Mouse (Mus musculus) intestine, embryonic 15.5 days (tissue): ENCODE measurements at regions not wholly inside any gene's neighbourhood (a gene's known extent, or its start where the extent isn't known, plus 50 kb on each side); places are given as distances from the start of the nearest gene placed in this dataset.

Source experiments
- ATAC-seq: fragments of 200-750 bp; cut with Nextera tagmentation; 2 replicates; pipeline ENCODE4 v1.8.0; 2017; ENCODE audit warnings: moderate TSS enrichment, moderate library complexity
- H3K27ac ChIP-seq: fragments of 300-500 bp; sonication (generic); 2 replicates; pipeline ENCODE4 v1.5.1; 2015; ENCODE audit warnings: mild to moderate bottlenecking, inconsistent platforms
- H3K27me3 ChIP-seq: fragments of 300-500 bp; sonication (generic); replicated peaks from 2 replicates; pipeline ENCODE4 v1.6.1; 2015; ENCODE audit warnings: inconsistent platforms
- H3K36me3 ChIP-seq: fragments of 300-500 bp; sonication (generic); 2 replicates; pipeline ENCODE4 v1.6.1; 2015; ENCODE audit warnings: inconsistent platforms
- H3K4me1 ChIP-seq: fragments of 300-500 bp; sonication (generic); replicated peaks from 2 replicates; pipeline ENCODE4 v1.6.1; 2015; ENCODE audit warnings: inconsistent platforms
- H3K4me2 ChIP-seq: fragments of 300-500 bp; sonication (generic); replicated peaks from 2 replicates; pipeline ENCODE4 v1.6.1; 2015; ENCODE audit warnings: mild to moderate bottlenecking, inconsistent platforms
- H3K4me3 ChIP-seq: fragments of 300-500 bp; sonication (generic); replicated peaks from 2 replicates; pipeline ENCODE4 v1.5.1; 2015; ENCODE audit warnings: inconsistent platforms
- H3K9ac ChIP-seq: fragments of 300-500 bp; sonication (generic); 2 replicates; pipeline ENCODE4 v1.6.1; 2015; ENCODE audit warnings: inconsistent platforms
- H3K9me3 ChIP-seq: fragments of 300-500 bp; sonication (generic); 2 replicates; pipeline ENCODE4 v1.6.1; 2016; ENCODE audit warnings: inconsistent platforms
- WGBS: fragments of 180-500 bp; shearing (Covaris S2); methylation state at CpG from one replicate; pipeline ENCODE4 v1.1.7; 2015; 5-methylcytosine and 5-hydroxymethylcytosine counted together

DNA sequence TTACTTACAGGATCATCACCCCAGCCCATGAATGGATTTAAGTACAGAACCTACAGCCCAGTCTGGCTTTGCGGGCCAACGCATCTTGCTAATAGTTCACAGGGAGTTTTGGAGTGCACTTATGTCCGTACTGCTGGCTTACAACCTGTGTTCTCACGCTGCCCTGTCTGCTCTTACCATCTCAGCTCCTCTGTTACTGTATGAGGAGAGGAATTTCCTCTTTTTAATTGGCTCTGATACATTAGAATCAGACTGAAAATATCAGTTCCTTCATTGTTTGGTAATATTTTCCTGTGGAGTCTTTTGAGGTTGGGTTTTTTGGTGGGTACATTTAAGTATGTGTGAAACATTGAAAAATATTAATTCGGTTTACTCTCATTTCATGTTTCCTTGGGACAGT lies 221.3 kb upstream of the Cxcr4 start:
- Histone ChIP-seq H3K27me3 (no peaks in the 10 kb centered on the region), H3K4me3 (no peak overlapping the region), H3K27ac (no peak overlapping the region), H3K4me1 (no peaks in the 10 kb centered on the region), H3K9ac (no peak overlapping the region), H3K4me2 (no peak overlapping the region), H3K36me3 (no peaks in the 10 kb centered on the region), H3K9me3 (no peaks in the 10 kb centered on the region)
- ATAC-seq, result no peak
- 83% methylated on average over 5 of the region's 5 CpGs for whole genome bisulfite sequencing

DNA sequence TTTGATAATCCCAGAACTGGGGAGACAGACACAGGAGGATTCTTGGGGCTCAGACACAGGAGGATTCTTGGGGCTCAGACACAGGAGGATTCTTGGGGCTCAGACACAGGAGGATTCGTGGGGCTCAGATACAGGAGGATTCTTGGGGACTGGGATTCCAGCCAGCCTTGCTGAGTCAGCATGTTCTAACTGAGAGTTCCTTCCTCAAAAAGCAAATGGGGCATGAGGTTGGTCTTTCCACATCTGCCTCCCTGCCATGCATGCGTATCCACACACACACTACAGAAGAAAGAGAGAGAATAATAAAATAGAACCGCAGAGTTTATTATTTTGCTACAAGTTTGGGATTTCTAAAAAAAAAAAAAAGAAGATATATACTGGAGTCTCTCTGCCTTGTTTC lies 218.8 kb upstream of the Cxcr4 start:
- H3K27me3 ChIP-seq, result no peaks in the 10 kb centered on the region
- H3K9ac ChIP-seq, result no peak overlapping the region
- no peak overlapping the region for H3K27ac ChIP-seq
- H3K36me3 ChIP-seq, result no peaks in the 10 kb centered on the region
- H3K4me3 ChIP-seq, result no peak overlapping the region
- ATAC-seq, result no peak
- WGBS, result 76% methylated on average over 3 of the region's 3 CpGs
- H3K4me1 ChIP-seq, result no peaks in the 10 kb centered on the region
- no peaks in the 10 kb centered on the region for H3K9me3 ChIP-seq
- H3K4me2 ChIP-seq, result no peak overlapping the region

DNA sequence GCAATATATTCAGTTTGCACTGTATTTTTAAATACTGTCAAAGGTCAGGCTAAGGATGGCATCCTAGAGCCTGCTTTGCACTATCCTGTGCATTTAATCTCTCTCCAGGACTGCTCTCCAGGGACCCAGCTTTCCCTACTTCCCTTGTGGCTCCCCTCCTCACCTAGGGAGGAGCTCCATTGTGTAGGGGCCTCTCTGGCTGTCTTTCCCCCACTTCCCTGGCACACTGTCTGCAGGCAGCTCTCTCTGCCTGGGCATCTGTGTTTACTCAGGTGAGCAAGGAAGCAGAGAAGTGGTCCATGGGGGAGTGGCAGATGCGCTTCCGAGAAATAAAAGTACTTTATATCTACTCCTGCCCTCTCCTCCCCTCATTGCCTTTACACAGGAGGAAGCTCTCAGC lies 218.0 kb upstream of the Cxcr4 start:
- Histone ChIP-seq H3K9ac (no peak overlapping the region), H3K36me3 (no peaks in the 10 kb centered on the region), H3K4me1 (no peaks in the 10 kb centered on the region), H3K4me2 (no peak overlapping the region), H3K4me3 (no peak overlapping the region), H3K27me3 (no peaks in the 10 kb centered on the region), H3K27ac (no peak overlapping the region), H3K9me3 (no peaks in the 10 kb centered on the region)
- WGBS, result 76% methylated on average over 2 of the region's 2 CpGs
- no peak for ATAC-seq

DNA sequence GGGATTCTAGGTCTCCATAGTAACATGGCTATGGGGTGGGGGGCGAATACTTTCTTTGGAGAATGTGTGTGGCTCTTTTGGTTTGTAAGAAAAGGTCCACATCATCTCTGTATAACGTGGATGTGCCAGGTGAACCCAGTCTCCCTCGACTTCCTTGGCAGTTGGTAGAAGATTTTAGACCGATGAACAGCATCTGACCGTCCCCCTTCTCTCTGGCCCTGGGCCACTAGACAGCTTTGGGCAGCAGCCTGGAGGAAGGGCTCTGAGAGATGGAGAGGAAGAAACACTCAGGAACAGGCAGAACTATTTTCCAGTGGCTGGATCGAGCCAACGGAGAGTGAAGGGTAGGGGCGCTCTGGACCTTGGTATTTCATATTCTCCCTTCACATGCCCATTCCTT lies 217.5 kb upstream of the Cxcr4 start:
- Histone ChIP-seq H3K36me3 (no peaks in the 10 kb centered on the region), H3K9me3 (no peaks in the 10 kb centered on the region), H3K27me3 (no peaks in the 10 kb centered on the region), H3K4me3 (no peak overlapping the region), H3K27ac (no peak overlapping the region), H3K9ac (no peak overlapping the region), H3K4me1 (no peaks in the 10 kb centered on the region), H3K4me2 (no peak overlapping the region)
- 91% methylated on average over 8 of the region's 8 CpGs for WGBS
- ATAC-seq, result no peak

DNA sequence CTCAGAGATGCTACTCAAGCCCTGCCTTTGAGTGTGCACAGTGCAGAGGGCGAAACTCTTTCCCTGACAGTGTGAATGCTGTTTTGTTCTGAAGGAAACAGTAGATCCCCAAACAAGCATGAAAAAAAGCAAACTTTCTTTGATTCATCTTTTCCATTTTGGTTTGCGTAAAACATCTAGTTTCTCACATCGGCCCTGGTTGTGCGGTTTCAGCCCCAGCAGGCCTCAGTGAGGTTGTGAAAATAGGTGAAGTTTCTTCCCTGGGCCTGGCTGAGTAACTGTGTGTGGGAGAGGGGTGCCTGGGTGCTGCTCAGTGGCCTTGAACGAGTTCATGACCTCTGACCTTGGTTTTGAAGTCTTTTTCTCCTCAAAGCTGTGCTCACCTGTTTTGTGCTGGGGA lies 216.5 kb upstream of the Cxcr4 start:
- no peak overlapping the region for H3K9ac ChIP-seq
- ATAC-seq, result no peak
- H3K36me3 ChIP-seq, result no peaks in the 10 kb centered on the region
- 85% methylated on average over 5 of the region's 5 CpGs for WGBS
- H3K4me3 ChIP-seq, result no peak overlapping the region
- no peaks in the 10 kb centered on the region for H3K4me1 ChIP-seq
- no peak overlapping the region for H3K27ac ChIP-seq
- no peak overlapping the region for H3K4me2 ChIP-seq
- H3K27me3 ChIP-seq, result no peaks in the 10 kb centered on the region
- H3K9me3 ChIP-seq, result no peaks in the 10 kb centered on the region

DNA sequence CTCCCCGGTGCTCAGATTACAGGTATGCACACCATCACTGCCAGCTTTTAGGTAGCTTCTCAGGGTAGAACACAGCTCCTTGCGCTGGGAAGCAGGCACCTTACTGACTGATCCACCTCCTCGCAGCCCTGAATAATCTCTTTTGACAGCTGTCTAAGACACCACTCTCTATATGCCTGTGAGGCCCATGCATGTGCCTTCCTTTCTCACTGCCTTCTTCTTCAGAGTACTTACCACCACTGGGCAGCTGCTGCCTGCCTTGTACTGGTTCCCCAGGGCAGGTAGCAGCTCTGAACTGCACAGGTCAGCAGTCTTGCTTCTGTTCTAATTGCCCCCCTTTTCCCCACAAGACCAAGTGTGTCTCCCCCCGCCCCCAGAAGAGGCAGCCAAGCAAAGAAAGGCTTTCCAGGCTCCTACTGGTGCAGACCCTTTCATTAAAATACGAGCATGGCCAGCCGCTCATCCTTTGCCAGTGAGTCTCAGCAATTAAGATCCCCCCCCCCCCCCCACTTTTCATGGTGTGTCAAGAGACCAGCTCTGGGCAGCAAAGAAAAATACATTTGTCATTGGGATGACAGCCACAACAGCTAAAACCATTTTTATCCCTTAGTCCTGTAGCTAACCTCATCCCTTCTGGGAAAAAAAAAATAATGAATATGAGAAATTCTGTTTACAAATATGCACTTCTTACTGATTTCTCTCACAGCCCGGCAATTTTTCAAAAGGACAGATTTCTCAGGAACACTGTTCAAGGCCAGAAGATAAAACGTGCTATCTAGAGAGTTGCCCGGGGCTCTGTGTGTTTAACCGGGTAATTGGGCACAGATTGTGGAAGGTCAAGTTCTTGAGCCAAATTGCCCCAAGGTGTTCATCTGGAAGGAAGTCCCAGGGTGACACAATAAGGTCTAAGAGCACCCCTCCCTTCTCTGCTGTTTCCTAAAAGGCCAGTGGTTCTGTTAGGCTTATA lies 213.9 kb upstream of the Cxcr4 start:
- Histone ChIP-seq H3K27ac (no peak overlapping the region), H3K9ac (no peak overlapping the region), H3K9me3 (no peaks in the 10 kb centered on the region), H3K4me1 (no peaks in the 10 kb centered on the region), H3K27me3 (no peaks in the 10 kb centered on the region), H3K4me3 (no peak overlapping the region), H3K36me3 (no peaks in the 10 kb centered on the region), H3K4me2 (no peak overlapping the region)
- 0 out of 2 replicates have a peak, but pooled peaks have one; percentile 11 for ATAC-seq
- WGBS, result 48% methylated on average over 10 of the region's 10 CpGs

DNA sequence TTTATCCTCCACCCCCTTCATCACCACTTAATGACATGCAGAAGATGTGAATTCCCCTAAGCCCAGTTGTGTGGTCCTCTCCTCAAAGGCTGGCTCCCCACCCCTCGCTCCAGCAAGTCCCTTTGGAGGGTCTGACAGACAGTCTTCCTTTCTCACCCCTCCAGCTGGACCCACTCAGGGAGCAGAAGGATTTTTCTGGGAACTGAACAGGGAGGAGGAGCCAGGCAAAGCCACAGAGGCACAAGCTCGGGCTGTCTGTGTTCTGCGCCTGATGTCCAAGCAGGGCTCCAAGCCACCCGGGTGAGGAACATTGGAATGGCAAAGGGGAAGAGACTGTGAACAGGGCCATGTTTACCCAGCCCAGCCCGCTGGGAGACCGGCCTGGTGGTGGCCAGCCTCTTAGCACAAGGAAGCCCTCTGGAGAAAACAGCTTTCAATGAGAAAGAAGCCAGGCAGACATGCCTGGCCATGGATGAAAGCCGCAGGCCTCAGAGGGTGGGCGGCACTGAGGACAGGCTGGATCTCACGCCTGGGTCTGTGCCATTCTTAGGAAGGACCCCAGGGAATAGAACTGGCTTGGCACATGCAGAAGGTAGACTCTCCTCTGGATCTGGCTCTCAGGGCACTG lies 211.5 kb upstream of the Cxcr4 start:
- peak overlapping the region; percentile 69 for H3K27ac ChIP-seq
- no peak overlapping the region for H3K4me2 ChIP-seq
- WGBS, result 36% methylated on average over 9 of the region's 9 CpGs
- no peaks in the 10 kb centered on the region for H3K9me3 ChIP-seq
- no peak overlapping the region for H3K9ac ChIP-seq
- no peaks in the 10 kb centered on the region for H3K4me1 ChIP-seq
- H3K4me3 ChIP-seq, result no peak overlapping the region
- no peaks in the 10 kb centered on the region for H3K36me3 ChIP-seq
- peak; percentile 85 for ATAC-seq
- no peaks in the 10 kb centered on the region for H3K27me3 ChIP-seq

DNA sequence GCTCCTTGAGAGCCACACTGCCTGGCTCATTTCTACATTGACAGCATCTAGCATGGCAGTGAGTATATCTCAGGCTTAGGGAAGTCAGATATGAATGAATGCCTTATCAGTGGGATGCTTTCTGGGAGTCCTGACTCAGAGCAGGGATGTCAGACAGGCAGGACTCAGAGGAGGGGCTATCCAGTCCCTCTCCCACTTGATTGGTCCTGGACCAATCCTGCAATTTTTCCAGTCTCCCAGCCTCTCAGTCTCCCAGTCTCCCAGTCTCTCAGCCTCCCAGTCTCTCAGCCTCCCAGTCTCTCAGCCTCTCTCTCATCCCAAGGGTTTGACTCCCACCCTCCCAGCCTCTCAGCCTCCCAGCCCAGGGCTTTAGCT lies 211.0 kb upstream of the Cxcr4 start:
- 0 out of 2 replicates have a peak overlapping the region, but pooled peaks have one; percentile 13 for H3K27ac ChIP-seq
- ATAC-seq, result no peak
- H3K4me3 ChIP-seq, result no peak overlapping the region

DNA sequence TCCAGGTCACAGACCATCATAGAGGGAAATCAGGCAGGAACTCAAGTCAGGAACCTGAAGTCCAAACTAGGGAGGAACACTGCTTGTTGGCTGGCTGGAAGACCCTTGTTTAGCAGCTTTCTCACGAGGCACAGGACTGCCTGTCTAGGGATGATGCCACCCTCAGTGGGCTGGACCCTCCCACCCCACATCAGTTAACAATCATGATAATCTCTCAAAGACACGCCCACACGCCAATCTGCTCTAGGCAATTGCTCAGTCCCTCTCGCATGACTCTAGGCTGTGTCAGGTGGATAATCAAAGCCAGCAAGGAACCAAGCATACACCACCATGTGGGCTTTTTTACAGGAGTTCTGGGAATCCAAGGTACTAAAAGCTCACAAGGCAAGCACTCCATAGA lies 206.6 kb upstream of the Cxcr4 start:
- no peaks in the 10 kb centered on the region for H3K27me3 ChIP-seq
- no peak overlapping the region for H3K4me2 ChIP-seq
- ATAC-seq, result no peak
- WGBS, result 75% methylated on average over 4 of the region's 4 CpGs
- no peaks in the 10 kb centered on the region for H3K36me3 ChIP-seq
- H3K27ac ChIP-seq, result no peak overlapping the region
- H3K9me3 ChIP-seq, result no peaks in the 10 kb centered on the region
- no peak overlapping the region for H3K9ac ChIP-seq
- no peaks in the 10 kb centered on the region for H3K4me1 ChIP-seq
- H3K4me3 ChIP-seq, result no peak overlapping the region

More for the DNA sequence above, 211.0 kb upstream of the Cxcr4 start:
- Histone ChIP-seq H3K4me2 (no peak overlapping the region), H3K9ac (no peak overlapping the region), H3K9me3 (no peaks in the 10 kb centered on the region), H3K27me3 (no peaks in the 10 kb centered on the region), H3K36me3 (no peaks in the 10 kb centered on the region), H3K4me1 (no peaks in the 10 kb centered on the region)

DNA sequence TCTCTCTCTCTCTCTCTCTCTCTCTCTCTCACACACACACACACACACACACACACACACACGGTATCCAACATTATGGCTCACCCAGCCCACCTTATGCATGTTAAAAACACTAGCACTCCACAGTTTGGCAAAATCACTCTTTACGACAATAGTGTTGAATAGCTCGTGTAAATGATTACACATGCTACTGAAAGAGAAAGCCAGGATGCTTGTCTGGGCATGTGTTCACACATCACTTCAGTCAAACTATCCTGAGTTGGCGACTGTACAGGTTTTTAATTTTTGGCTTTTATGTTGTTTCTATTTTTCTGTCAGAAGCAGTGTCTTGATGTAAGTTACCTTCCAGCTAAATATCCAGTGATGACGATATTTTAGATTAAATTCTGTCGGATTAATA lies 203.6 kb upstream of the Cxcr4 start:
- 83% methylated on average over 6 of the region's 6 CpGs for WGBS
- no peaks in the 10 kb centered on the region for H3K4me1 ChIP-seq
- no peak for ATAC-seq
- H3K27ac ChIP-seq, result no peak overlapping the region
- H3K4me3 ChIP-seq, result no peak overlapping the region
- no peaks in the 10 kb centered on the region for H3K27me3 ChIP-seq
- H3K9me3 ChIP-seq, result no peaks in the 10 kb centered on the region
- no peak overlapping the region for H3K9ac ChIP-seq
- no peaks in the 10 kb centered on the region for H3K36me3 ChIP-seq
- H3K4me2 ChIP-seq, result no peak overlapping the region

DNA sequence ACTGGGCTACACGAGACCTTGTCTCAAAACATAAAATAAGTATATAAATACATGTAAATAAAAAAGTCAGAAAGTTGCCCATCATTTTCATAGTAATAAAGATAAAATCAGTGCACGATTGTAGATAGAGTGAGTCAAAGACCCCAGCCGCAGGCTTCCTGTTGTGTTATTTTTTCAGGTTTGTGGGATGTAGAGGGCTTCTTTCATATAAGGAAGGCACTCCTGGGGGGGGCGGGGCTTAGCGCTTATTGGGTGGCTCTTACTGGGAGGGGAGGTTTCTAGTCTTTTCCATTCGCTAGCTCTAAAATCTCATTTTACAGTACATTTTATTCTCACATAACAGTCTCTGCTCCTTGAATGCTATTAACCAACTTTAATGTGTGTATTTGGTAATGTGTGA lies 198.8 kb upstream of the Cxcr4 start:
- ATAC-seq, result no peak
- Histone ChIP-seq H3K27me3 (no peaks in the 10 kb centered on the region), H3K36me3 (no peaks in the 10 kb centered on the region), H3K27ac (no peak overlapping the region), H3K4me3 (no peak overlapping the region), H3K4me1 (no peaks in the 10 kb centered on the region), H3K9me3 (no peaks in the 10 kb centered on the region), H3K4me2 (no peak overlapping the region), H3K9ac (no peak overlapping the region)
- WGBS, result 83% methylated on average over 6 of the region's 6 CpGs

DNA sequence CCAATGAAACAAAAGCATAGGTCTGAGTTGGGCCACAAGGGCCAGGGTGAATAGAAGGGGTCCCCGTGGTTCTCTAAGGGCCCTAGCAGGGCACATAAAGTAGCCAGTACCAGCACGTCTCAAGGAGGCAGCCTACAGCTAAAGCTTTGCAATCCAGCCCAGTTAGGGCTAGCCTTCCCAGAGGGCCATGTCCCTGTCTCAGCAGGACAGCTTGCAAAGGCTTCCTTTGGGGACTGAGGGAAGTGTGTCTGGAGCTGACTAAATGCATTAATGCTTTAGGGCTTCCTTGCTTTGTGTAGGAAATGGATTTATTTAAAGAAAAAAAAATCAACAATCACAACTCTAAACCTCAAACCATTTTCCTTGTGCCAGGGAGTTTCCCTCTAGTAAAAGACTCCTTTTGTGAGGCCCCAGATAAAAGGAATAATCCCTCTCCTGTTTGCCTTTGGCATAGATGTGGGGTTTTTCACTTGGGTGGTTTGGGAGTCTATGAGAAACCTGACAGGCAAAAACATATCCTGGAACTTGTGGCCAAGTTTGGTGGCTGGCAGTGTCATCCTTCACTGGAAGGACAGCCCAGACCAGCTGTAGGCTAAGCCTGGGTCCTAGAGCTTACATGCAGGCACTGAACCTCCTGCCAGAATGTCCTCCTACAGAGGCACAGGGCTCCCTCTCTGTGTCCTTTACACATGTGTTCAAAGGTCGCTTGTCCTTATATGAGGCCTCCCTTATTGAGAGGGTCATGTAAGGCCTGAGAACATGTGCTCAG lies 197.7 kb upstream of the Cxcr4 start:
- no peak for ATAC-seq
- H3K4me2 ChIP-seq, result no peak overlapping the region
- no peaks in the 10 kb centered on the region for H3K9me3 ChIP-seq
- 62% methylated on average over 3 of the region's 3 CpGs for WGBS
- H3K27ac ChIP-seq, result no peak overlapping the region
- H3K27me3 ChIP-seq, result no peaks in the 10 kb centered on the region
- no peaks in the 10 kb centered on the region for H3K4me1 ChIP-seq
- no peak overlapping the region for H3K9ac ChIP-seq
- no peak overlapping the region for H3K4me3 ChIP-seq
- no peaks in the 10 kb centered on the region for H3K36me3 ChIP-seq
